Mouse (Mus musculus): ENCODE data around the gene Aaas.
"Not testable (repeated sequence)": the region's sequence is repeated elsewhere in the genome, so short reads cannot be mapped to it uniquely, and the experiment has no call there.

DNA sequence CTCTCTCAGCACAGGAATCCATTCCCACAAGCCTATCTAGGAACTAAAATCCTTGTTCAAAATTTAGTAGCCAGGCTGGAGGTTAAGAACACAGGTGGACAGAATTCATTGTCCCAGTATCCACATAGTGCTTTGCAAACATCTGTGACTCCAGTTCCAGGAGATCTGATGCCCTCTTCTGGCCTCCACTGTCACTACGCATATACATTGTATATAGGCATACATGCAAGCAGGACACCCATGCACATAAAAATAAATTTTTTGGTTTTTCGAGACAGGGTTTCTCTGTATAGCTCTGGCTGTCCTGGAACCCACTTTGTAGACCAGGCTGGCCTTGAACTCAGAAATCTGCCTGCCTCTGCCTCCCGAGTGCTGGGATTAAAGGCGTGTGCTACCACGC lies 14.6 kb downstream of the Aaas start:
- not testable (repeated sequence) for TF ChIP-seq CTCF (IDR thresholded peaks at IDR 0.05; ENCODE audit: control insufficient read depth, insufficient read depth, insufficient replicate concordance, low read depth, low read length); POLR2A (IDR thresholded peaks at IDR 0.05; ENCODE audit: control insufficient read depth, low read depth, low read length)

All from testis, adult 2 months (tissue).